Mouse (Mus musculus) C2C12 (cell line): Measurements from ENCODE around the gene Cntn4. TPM values are rescaled to one million over a fixed set of nuclear protein-coding genes. Genes with fewer than 3 reads are reported as not detected.

ENCODE experiments used
- H3K27me3 ChIP-seq: one replicate; pipeline ENCODE4 v1.6.1; 2011; ENCODE audit not compliant: control insufficient read depth, insufficient read depth, insufficient read length
- H3K36me3 ChIP-seq: one replicate; pipeline ENCODE4 v1.6.1; 2011; ENCODE audit not compliant: control insufficient read depth, insufficient read depth
- H3K4me3 ChIP-seq: one replicate; pipeline ENCODE4 v1.5.1; 2011; ENCODE audit warnings: mild to moderate bottlenecking, control low read depth; ENCODE audit not compliant: poor library complexity, insufficient read depth, severe bottlenecking
- H3K79me2 ChIP-seq: one replicate; pipeline ENCODE4 v1.6.1; 2011; ENCODE audit not compliant: control insufficient read depth, insufficient read depth
- H3K79me3 ChIP-seq: one replicate; pipeline ENCODE4 v1.6.1; 2011; ENCODE audit warnings: low read depth, control low read depth
- H3ac ChIP-seq: one replicate; pipeline ENCODE3; 2011; ENCODE audit warnings: low read depth; ENCODE audit not compliant: control insufficient read depth, insufficient read length
- CEBPB ChIP-seq: IDR thresholded peaks from one replicate; pipeline ENCODE4 v1.6.1; 2011; ENCODE audit warnings: low read depth, mild to moderate bottlenecking, control low read depth, moderate library complexity
- CTCF ChIP-seq: IDR thresholded peaks from one replicate; pipeline ENCODE4 v1.5.1; 2011; ENCODE audit not compliant: control insufficient read depth, insufficient read depth, insufficient read length
- FOSL1 ChIP-seq: IDR thresholded peaks from one replicate; pipeline ENCODE4 v1.8.0; 2011; ENCODE audit warnings: mild to moderate bottlenecking, low read length; ENCODE audit not compliant: poor library complexity, insufficient read depth, severe bottlenecking
- MAX ChIP-seq: IDR thresholded peaks from one replicate; pipeline ENCODE4 v1.6.1; 2011; ENCODE audit warnings: mild to moderate bottlenecking, control low read depth
- MYOD1 ChIP-seq: IDR thresholded peaks from one replicate; pipeline ENCODE4 v1.6.1; 2011; ENCODE audit warnings: low read depth; ENCODE audit not compliant: control insufficient read depth, insufficient read length
- MYOG ChIP-seq: IDR thresholded peaks from one replicate; pipeline ENCODE4 v1.6.1; 2011; ENCODE audit not compliant: control insufficient read depth, insufficient read length; ENCODE audit errors: extremely low read depth
- USF1 ChIP-seq: IDR thresholded peaks from one replicate; pipeline ENCODE4 v1.6.1; 2011; ENCODE audit warnings: low read depth, mild to moderate bottlenecking, control low read depth, moderate library complexity
- polyA plus RNA-seq: library from polyadenylated mRNA; unstranded; fragments of >200 nt; fragmentation: generic; extraction: Trizol; gene quantifications from one replicate; pipeline ENCODE4 v1.2.1, GENCODE M21; 2012; ENCODE audit warnings: missing spikeins

Gene Cntn4
- polyA plus RNA-seq, 1 experiment, result not detected

DNA sequence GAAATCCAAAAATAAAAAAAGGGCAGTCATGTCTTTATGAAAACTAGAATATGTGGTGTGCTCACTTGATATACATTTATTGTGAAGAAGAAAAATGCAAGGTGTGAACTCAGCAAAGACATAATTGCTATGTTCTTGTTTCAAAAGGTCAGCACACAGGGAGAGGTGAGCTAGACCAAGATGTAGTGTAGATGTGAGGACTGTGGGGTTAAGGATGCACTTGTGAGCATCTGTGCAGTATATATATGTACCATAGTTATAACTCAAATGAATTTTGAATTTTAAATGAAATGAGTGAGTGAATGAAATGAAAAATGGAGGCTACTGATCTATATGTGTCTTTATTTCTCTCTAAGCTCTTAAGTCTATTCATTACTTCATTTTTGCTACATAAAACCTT lies 401.2 kb downstream of the Cntn4 start:
- no peak overlapping the region for H3K4me3 ChIP-seq
- no peak overlapping the region for H3ac ChIP-seq
- no peak for TF ChIP-seq MAX
- no peak for TF ChIP-seq FOSL1
- no peak for TF ChIP-seq USF1
- TF ChIP-seq MYOG, result no peak
- TF ChIP-seq CEBPB, result no peak
- no peak for TF ChIP-seq MYOD1
- TF ChIP-seq CTCF, result no peak
- no peaks in the 10 kb centered on the region for H3K79me3 ChIP-seq
- no peaks in the 10 kb centered on the region for H3K36me3 ChIP-seq
- no peaks in the 10 kb centered on the region for H3K79me2 ChIP-seq
- no peaks in the 10 kb centered on the region for H3K27me3 ChIP-seq

DNA sequence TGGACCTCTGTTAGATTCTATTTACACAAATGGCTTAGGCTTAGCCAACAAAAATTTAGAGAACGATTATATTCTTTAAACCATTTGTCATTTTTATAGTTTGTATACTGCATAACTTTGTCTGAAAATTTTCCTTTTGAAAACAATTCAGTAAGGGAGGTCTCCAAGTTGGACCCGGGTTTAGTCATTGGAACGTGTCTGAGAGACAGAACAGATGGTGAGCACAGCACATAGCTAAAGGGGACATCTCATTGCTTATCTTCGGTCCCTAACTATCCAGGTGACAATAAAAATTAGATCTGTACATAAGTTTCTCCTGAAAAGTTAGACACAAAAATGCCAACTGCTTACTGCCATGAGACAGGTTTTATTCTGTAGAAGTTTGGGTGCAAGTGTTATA lies 420.4 kb downstream of the Cntn4 start:
- Histone ChIP-seq H3K79me2 (no peaks in the 10 kb centered on the region), H3ac (no peak overlapping the region), H3K27me3 (no peaks in the 10 kb centered on the region), H3K4me3 (no peak overlapping the region), H3K79me3 (no peaks in the 10 kb centered on the region), H3K36me3 (no peaks in the 10 kb centered on the region)
- TF ChIP-seq CEBPB, result no peak
- TF ChIP-seq USF1, result no peak
- TF ChIP-seq MYOG, result no peak
- TF ChIP-seq MAX, result no peak
- no peak for TF ChIP-seq MYOD1
- TF ChIP-seq CTCF, result no peak
- TF ChIP-seq FOSL1, result no peak

GRCm38 (mm10) chr6:106118523-106119081 lies 441.1 kb downstream of the Cntn4 start:
- H3K79me2 ChIP-seq, result no peaks in the 10 kb centered on the region
- H3K27me3 ChIP-seq, result no peaks in the 10 kb centered on the region
- no peak for TF ChIP-seq MYOD1
- TF ChIP-seq USF1, result no peak
- TF ChIP-seq CEBPB, result no peak
- TF ChIP-seq MYOG, result no peak
- TF ChIP-seq MAX, result no peak
- no peak for TF ChIP-seq CTCF
- no peak for TF ChIP-seq FOSL1
- H3ac ChIP-seq, result no peak overlapping the region
- H3K79me3 ChIP-seq, result no peaks in the 10 kb centered on the region
- no peaks in the 10 kb centered on the region for H3K36me3 ChIP-seq
- no peak overlapping the region for H3K4me3 ChIP-seq

GRCm38 (mm10) chr6:106153530-106153929 lies 476.1 kb downstream of the Cntn4 start:
- Histone ChIP-seq H3K27me3 (no peaks in the 10 kb centered on the region), H3K4me3 (no peak overlapping the region), H3K79me3 (no peaks in the 10 kb centered on the region), H3ac (no peak overlapping the region), H3K79me2 (no peaks in the 10 kb centered on the region), H3K36me3 (no peaks in the 10 kb centered on the region)
- no peak for TF ChIP-seq USF1
- TF ChIP-seq FOSL1, result no peak
- TF ChIP-seq MAX, result no peak
- TF ChIP-seq CTCF, result no peak
- no peak for TF ChIP-seq CEBPB
- no peak for TF ChIP-seq MYOD1
- TF ChIP-seq MYOG, result no peak

DNA sequence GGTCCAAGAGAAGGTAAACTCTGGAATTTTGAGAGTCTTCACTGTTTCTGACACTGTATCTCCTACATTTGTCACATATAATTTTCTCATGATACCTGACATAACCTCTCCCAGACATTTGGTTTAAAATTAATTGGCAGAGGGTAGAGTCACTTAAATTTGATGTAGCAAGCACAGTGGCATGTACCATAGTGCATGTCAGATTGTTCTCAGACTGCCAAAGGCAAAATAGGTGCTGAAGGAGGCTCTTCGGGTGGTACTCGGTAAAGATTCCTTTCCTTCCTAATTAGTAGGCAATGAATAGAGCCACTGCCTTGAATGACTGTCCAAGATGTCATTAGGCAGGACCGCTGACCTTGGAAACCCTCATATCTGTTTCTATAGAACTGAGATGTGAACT lies 477.9 kb downstream of the Cntn4 start:
- H3K36me3 ChIP-seq, result no peaks in the 10 kb centered on the region

DNA sequence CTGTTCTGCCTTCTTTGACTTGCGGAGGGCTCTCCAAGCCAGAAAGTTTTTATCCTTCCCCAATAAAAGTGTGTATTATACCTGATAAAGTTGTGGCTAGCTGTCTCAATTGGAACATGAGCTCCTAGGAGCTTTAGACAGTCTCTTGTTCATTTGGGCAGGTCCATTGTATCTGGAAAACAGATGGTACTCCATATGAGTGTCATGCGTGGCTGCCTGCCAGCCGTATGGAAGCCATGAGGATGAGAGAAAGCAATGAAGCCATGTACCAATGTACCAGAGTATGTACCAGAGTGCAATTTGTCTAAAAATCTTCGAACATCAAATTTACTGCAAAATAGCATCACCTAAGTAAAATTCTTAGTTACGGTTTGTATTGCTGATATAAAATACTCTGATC lies 500.1 kb downstream of the Cntn4 start:
- Histone ChIP-seq H3K36me3 (no peaks in the 10 kb centered on the region), H3K27me3 (no peaks in the 10 kb centered on the region), H3K79me2 (no peaks in the 10 kb centered on the region), H3ac (no peak overlapping the region), H3K79me3 (no peaks in the 10 kb centered on the region), H3K4me3 (no peak overlapping the region)
- TF ChIP-seq USF1 (no peak), MAX (no peak), CEBPB (no peak), MYOD1 (no peak), FOSL1 (no peak), MYOG (no peak)

More for the DNA sequence above, 477.9 kb downstream of the Cntn4 start:
- H3ac ChIP-seq, result no peak overlapping the region
- no peaks in the 10 kb centered on the region for H3K79me2 ChIP-seq
- no peaks in the 10 kb centered on the region for H3K27me3 ChIP-seq
- H3K79me3 ChIP-seq, result no peaks in the 10 kb centered on the region
- no peak overlapping the region for H3K4me3 ChIP-seq
- no peak for TF ChIP-seq MYOD1
- TF ChIP-seq CEBPB, result no peak
- no peak for TF ChIP-seq FOSL1
- no peak for TF ChIP-seq MYOG
- TF ChIP-seq CTCF, result no peak
- TF ChIP-seq MAX, result no peak
- no peak for TF ChIP-seq USF1
